Mouse (Mus musculus) embryonic facial prominence, embryonic 13.5 days (tissue): Measurements from ENCODE around the gene Gm17428. TPM values are rescaled to one million over a fixed set of nuclear protein-coding genes. Genes with fewer than 3 reads are reported as not detected.

ENCODE experiments used
- ATAC-seq: fragments of 200-750 bp; cut with Nextera tagmentation; 2 replicates; pipeline ENCODE4 v1.8.0; 2017; ENCODE audit warnings: low read depth; ENCODE audit not compliant: insufficient number of reproducible peaks, insufficient read depth, low FRiP score, low TSS enrichment
- H3K27ac ChIP-seq: fragments of 300-500 bp; sonication (generic); 2 replicates; pipeline ENCODE4 v1.5.1; 2015; ENCODE audit warnings: moderate library complexity, mild to moderate bottlenecking, inconsistent platforms
- H3K27me3 ChIP-seq: fragments of 300-500 bp; sonication (generic); 2 replicates; pipeline ENCODE4 v1.6.1; 2015; ENCODE audit warnings: mild to moderate bottlenecking, inconsistent platforms
- H3K36me3 ChIP-seq: fragments of 300-500 bp; sonication (generic); 2 replicates; pipeline ENCODE4 v1.6.1; 2015; ENCODE audit warnings: mild to moderate bottlenecking, inconsistent platforms
- H3K4me1 ChIP-seq: fragments of 300-500 bp; sonication (generic); 2 replicates; pipeline ENCODE4 v1.6.1; 2015; ENCODE audit warnings: inconsistent platforms
- H3K4me2 ChIP-seq: fragments of 300-500 bp; sonication (generic); 2 replicates; pipeline ENCODE4 v1.6.1; 2015; ENCODE audit warnings: moderate library complexity, mild to moderate bottlenecking, inconsistent platforms
- H3K4me3 ChIP-seq: fragments of 300-500 bp; sonication (generic); 2 replicates; pipeline ENCODE4 v1.5.1; 2015; ENCODE audit warnings: mild to moderate bottlenecking, inconsistent platforms
- H3K9ac ChIP-seq: fragments of 300-500 bp; sonication (generic); 2 replicates; pipeline ENCODE4 v1.6.1; 2015; ENCODE audit warnings: mild to moderate bottlenecking, inconsistent platforms
- H3K9me3 ChIP-seq: fragments of 300-500 bp; sonication (generic); 2 replicates; pipeline ENCODE4 v1.6.1; 2016; ENCODE audit warnings: inconsistent platforms
- WGBS: fragments of 180-500 bp; shearing (Covaris S2); methylation state at CpG from one replicate; pipeline ENCODE4 v1.1.7; 2015; ENCODE audit warnings: mixed read lengths; 5-methylcytosine and 5-hydroxymethylcytosine counted together
- polyA plus RNA-seq: library from polyadenylated mRNA; unstranded; fragments of >200 nt; fragmentation: Nextera tagmentation; extraction: Ambion mirVana; gene quantifications from 2 replicates; pipeline ENCODE4 v1.2.1, GENCODE M21; 2015

The Gm17428 gene
- not detected in 2 replicates for polyA plus RNA-seq

- 59% methylated on average over 1 of the region's 1 CpGs for WGBS
- no peaks in the 10 kb centered on the region for H3K36me3 ChIP-seq
- no peak within 1 kb of the TSS for H3K4me3 ChIP-seq
- peaks cover 4% of the 10 kb centered on the region; the same call in 1 of the 2 replicates for H3K27me3 ChIP-seq
- ATAC-seq = no peak
- H3K4me1 ChIP-seq = no peaks in the 10 kb centered on the region; the same call in 1 of the 2 replicates
- H3K4me2 ChIP-seq = no peak within 1 kb of the TSS
- H3K27ac ChIP-seq = no peak within 1 kb of the TSS
- H3K9me3 ChIP-seq = no peaks in the 10 kb centered on the region
- no peak within 1 kb of the TSS for H3K9ac ChIP-seq
Measured at GRCm38 (mm10) chr14:54976633-54977032, at the start of gene Gm17428. Gene Gm17428 (plus strand): TSS chr14:54976933.

- Histone ChIP-seq H3K27ac (peak overlapping the region; percentile 100), H3K4me1 (peaks cover 54% of the 10 kb centered on the region), H3K9ac (peak overlapping the region; percentile 97), H3K4me3 (peak overlapping the region; percentile 65), H3K9me3 (peaks cover 3% of the 10 kb centered on the region; the same call in 1 of the 2 replicates), H3K27me3 (no peaks in the 10 kb centered on the region), H3K4me2 (peak overlapping the region; percentile 92), H3K36me3 (peaks cover 9% of the 10 kb centered on the region)
- ATAC-seq = no peak
- WGBS = 15% methylated on average over 7 of the region's 7 CpGs
Measured at GRCm38 (mm10) chr14:54927296-54927695, 49.4 kb upstream of the Gm17428 start.

GRCm38 (mm10) chr14:54929801-54930200, 46.9 kb upstream of the Gm17428 start:
- Histone ChIP-seq H3K36me3 (no peaks in the 10 kb centered on the region), H3K9me3 (no peaks in the 10 kb centered on the region), H3K4me2 (no peak overlapping the region), H3K4me3 (no peak overlapping the region), H3K27me3 (no peaks in the 10 kb centered on the region), H3K4me1 (peaks cover 47% of the 10 kb centered on the region), H3K27ac (no peak overlapping the region), H3K9ac (no peak overlapping the region)
- WGBS = 65% methylated on average over 5 of the region's 5 CpGs
- ATAC-seq = no peak

- H3K36me3 ChIP-seq = no peaks in the 10 kb centered on the region
- ATAC-seq = no peak
- H3K4me3 ChIP-seq = no peak overlapping the region
- peaks cover 42% of the 10 kb centered on the region for H3K4me1 ChIP-seq
- H3K9me3 ChIP-seq = no peaks in the 10 kb centered on the region
- no peak overlapping the region for H3K4me2 ChIP-seq
- no peaks in the 10 kb centered on the region for H3K27me3 ChIP-seq
- 27% methylated on average over 2 of the region's 2 CpGs for WGBS
- no peak overlapping the region for H3K27ac ChIP-seq
- no peak overlapping the region for H3K9ac ChIP-seq
Measured at GRCm38 (mm10) chr14:54930431-54930830, 46.3 kb upstream of the Gm17428 start.

GRCm38 (mm10) chr14:54932645-54933150, 44.0 kb upstream of the Gm17428 start, which contains the start of gene Il25:
Gene Il25 (plus strand): TSS chr14:54932695.
- H3K9me3 ChIP-seq = no peaks in the 10 kb centered on the region
- H3K4me1 ChIP-seq = peaks cover 39% of the 10 kb centered on the region
- H3K36me3 ChIP-seq = no peaks in the 10 kb centered on the region
- no peaks in the 10 kb centered on the region for H3K27me3 ChIP-seq
- no peak within 1 kb of the TSS for H3K27ac ChIP-seq
- WGBS = 20% methylated on average over 6 of the region's 6 CpGs
- no peak within 1 kb of the TSS for H3K4me3 ChIP-seq
- H3K9ac ChIP-seq = no peak within 1 kb of the TSS
- peak within 1 kb of the TSS; percentile 26; the same call in 1 of the 2 replicates for H3K4me2 ChIP-seq
- ATAC-seq = peak; percentile 18; the same call in 1 of the 2 replicates

GRCm38 (mm10) chr14:54935904-54936830, 40.6 kb upstream of the Gm17428 start, which contains the start of gene Cmtm5:
Gene Cmtm5 (plus strand): TSS chr14:54936261.
- H3K9ac ChIP-seq = peak within 1 kb of the TSS; percentile 61
- H3K27me3 ChIP-seq = no peaks in the 10 kb centered on the region
- ATAC-seq = peak; percentile 21; the same call in 1 of the 2 replicates
- peaks cover 24% of the 10 kb centered on the region for H3K4me1 ChIP-seq
- H3K4me3 ChIP-seq = peak within 1 kb of the TSS; percentile 16
- H3K4me2 ChIP-seq = peak within 1 kb of the TSS; percentile 46
- no peaks in the 10 kb centered on the region for H3K9me3 ChIP-seq
- peak within 1 kb of the TSS; percentile 86 for H3K27ac ChIP-seq
- WGBS = 15% methylated on average over 8 of the region's 8 CpGs
- H3K36me3 ChIP-seq = no peaks in the 10 kb centered on the region

- Histone ChIP-seq H3K27me3 (no peaks in the 10 kb centered on the region), H3K27ac (peak overlapping the region; percentile 86), H3K4me2 (peak overlapping the region; percentile 46), H3K4me1 (peaks cover 26% of the 10 kb centered on the region), H3K9me3 (no peaks in the 10 kb centered on the region), H3K9ac (peak overlapping the region; percentile 61), H3K4me3 (peak overlapping the region; percentile 16), H3K36me3 (no peaks in the 10 kb centered on the region)
- WGBS = 26% methylated on average over 6 of the region's 6 CpGs
- no peak for ATAC-seq
Measured at GRCm38 (mm10) chr14:54936831-54937160, 39.9 kb upstream of the Gm17428 start.

- no peaks in the 10 kb centered on the region for H3K36me3 ChIP-seq
- no peak overlapping the region for H3K4me2 ChIP-seq
- peaks cover 25% of the 10 kb centered on the region for H3K4me1 ChIP-seq
- no peak overlapping the region for H3K4me3 ChIP-seq
- H3K9me3 ChIP-seq = no peaks in the 10 kb centered on the region
- no peak overlapping the region for H3K27ac ChIP-seq
- WGBS = 89% methylated on average over 16 of the region's 16 CpGs
- H3K27me3 ChIP-seq = no peaks in the 10 kb centered on the region
- 0 out of 2 replicates have a peak overlapping the region, but pooled peaks have one; percentile 11 for H3K9ac ChIP-seq
- no peak for ATAC-seq
Measured at GRCm38 (mm10) chr14:54937361-54938182, 39.2 kb upstream of the Gm17428 start.

- ATAC-seq = no peak
- Histone ChIP-seq H3K27me3 (no peaks in the 10 kb centered on the region), H3K4me3 (no peak overlapping the region), H3K9me3 (no peaks in the 10 kb centered on the region), H3K36me3 (no peaks in the 10 kb centered on the region), H3K4me1 (peaks cover 19% of the 10 kb centered on the region), H3K27ac (no peak overlapping the region), H3K4me2 (no peak overlapping the region), H3K9ac (no peak overlapping the region)
- 83% methylated on average over 15 of the region's 15 CpGs for WGBS
Measured at GRCm38 (mm10) chr14:54938431-54939219, 38.1 kb upstream of the Gm17428 start.

GRCm38 (mm10) chr14:54939434-54940175, 37.1 kb upstream of the Gm17428 start:
- 49% methylated on average over 12 of the region's 12 CpGs for WGBS
- no peak overlapping the region for H3K27ac ChIP-seq
- H3K36me3 ChIP-seq = no peaks in the 10 kb centered on the region
- no peaks in the 10 kb centered on the region for H3K9me3 ChIP-seq
- ATAC-seq = no peak
- H3K4me2 ChIP-seq = no peak overlapping the region
- H3K9ac ChIP-seq = no peak overlapping the region
- H3K4me3 ChIP-seq = no peak overlapping the region
- peaks cover 19% of the 10 kb centered on the region for H3K4me1 ChIP-seq
- H3K27me3 ChIP-seq = no peaks in the 10 kb centered on the region
